Mouse (Mus musculus) spleen, adult 2 months (tissue): ENCODE data around the gene Gm49601.

Experiments used
- CTCF ChIP-seq: fragments of 200-500 bp; IDR thresholded peaks from 2 replicates; pipeline ENCODE4 v1.5.1; 2011; ENCODE audit warnings: mild to moderate bottlenecking, inconsistent platforms; ENCODE audit not compliant: insufficient read depth, insufficient read length, insufficient replicate concordance; ENCODE audit errors: extremely low read depth
- POLR2A ChIP-seq: fragments of 200-500 bp; IDR thresholded peaks from 2 replicates; pipeline ENCODE4 v1.6.1; 2011; ENCODE audit warnings: low read depth, low read length, inconsistent platforms

DNA sequence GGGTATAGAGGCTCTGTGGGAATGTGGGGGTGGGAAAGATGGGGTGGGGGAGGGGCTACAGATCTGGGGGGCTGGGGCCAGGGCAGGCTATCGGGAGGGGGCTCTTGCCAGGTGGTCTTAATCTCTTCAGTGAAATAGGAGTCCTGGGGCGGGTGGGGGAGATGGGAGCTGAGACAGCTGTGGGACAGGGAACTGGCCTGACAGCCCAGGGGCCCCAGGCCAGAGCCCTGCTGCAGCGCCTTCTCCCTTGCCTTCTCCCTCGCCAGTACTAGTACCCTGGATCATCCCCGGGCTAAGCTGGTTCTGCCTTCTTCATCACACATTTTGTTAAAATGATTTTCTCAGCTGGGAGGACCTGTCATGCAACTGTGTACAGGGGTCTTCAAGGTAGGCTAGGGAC lies 30.0 kb downstream of the Gm49601 start:
- no peak for TF ChIP-seq CTCF
- TF ChIP-seq POLR2A = no peak
